In genomic region chr10:124138456-124138855, GRCm38 (mm10) we compare ENCODE assay signal across 20 mouse cellular contexts.
DNase-seq lines count a peak whose midpoint lies in the region; ATAC-seq and TF ChIP-seq lines count a peak whose summit lies in the region.
"Had no signal": no experiment of that assay in that cellular context is flagged by ENCODE, and none has a peak within 500 bp of the region (broad histone marks: within the 10 kb centered on the region; RNA-seq: fewer than 3 reads in every experiment).

No protein-coding gene starts in this region.

- H3K27ac ChIP-seq in layer of hippocampus, adult 2 months: no peak overlapping the region
- H3K27ac ChIP-seq: forebrain, embryonic 12.5 days; heart, embryonic 15.5 days; hindbrain, embryonic 13.5 days; limb, embryonic 15.5 days; midbrain, embryonic 12.5 days; neural tube, embryonic 15.5 days had no signal

- ATAC-seq in frontal cortex, adult (ENCODE audit: low TSS enrichment): peak; percentile 86
- no peak for ATAC-seq in inflammation-experienced regulatory T-cells, adult 6 months
- ATAC-seq: intestine, postnatal 0 days had no signal

- intact Hi-C loops in heart, postnatal 36 days (cut with DNase I): no loop called here

- no peak for TF ChIP-seq CTCF in layer of hippocampus, adult 2 months (conservative IDR thresholded peaks at IDR 0.05)

- no peak overlapping the region for H3K4me3 ChIP-seq in layer of hippocampus, adult 2 months
- H3K4me3 ChIP-seq: forebrain, embryonic 12.5 days; heart, embryonic 15.5 days; hindbrain, embryonic 13.5 days; limb, embryonic 15.5 days; midbrain, embryonic 12.5 days; neural tube, embryonic 15.5 days had no signal

- DNase-seq in frontal cortex, postnatal 14 days (ENCODE audit: low spot score in 2 of 2): no peak
- peak; percentile 9 to 10 for DNase-seq in right cerebral cortex, adult 2 months (ENCODE audit: low spot score in 2 of 2)
- DNase-seq in right cerebral cortex, postnatal 36 days (ENCODE audit: low spot score in 2 of 2): no peak
- peak; percentile 59 for DNase-seq in brain, adult 2 months (ENCODE audit: low read depth, low spot score)
- DNase-seq in layer of hippocampus, adult 2 months (ENCODE audit: low spot score in 2 of 2): no peak
- no peak for DNase-seq in heart, postnatal 36 days
- DNase-seq: cerebellum, adult 9-11 months; heart, adult 11 months; kidney, postnatal 10 days; layer of hippocampus, adult 9-11 months; thymus, postnatal 4 days had no signal

Comparison
In these comparisons a context has a peak if more than half of its experiments do, and no peak if none do; other contexts are left out.
1. DNase-seq: peak in right cerebral cortex, adult 2 months (2 of 2) and brain, adult 2 months (single experiment); none in frontal cortex, postnatal 14 days (0 of 2), right cerebral cortex, postnatal 36 days (0 of 2), layer of hippocampus, adult 2 months (0 of 2) and heart, postnatal 36 days (0 of 2).